Mouse (Mus musculus): ENCODE data around the gene Plscr2.

Plscr2 gene

GRCm38 (mm10) chr9:92275486-92276207, at the start of gene Plscr2:
Plscr2 (plus strand) TSS chr9:92275602.
- no peak for DNase-seq (ENCODE audit: low spot score in 2 of 2)

GRCm38 (mm10) chr9:92226127-92226655, 49.2 kb upstream of the Plscr2 start:
- no peak for DNase-seq (ENCODE audit: low spot score in 2 of 2)

GRCm38 (mm10) chr9:92226795-92227194, 48.6 kb upstream of the Plscr2 start:
- DNase-seq (ENCODE audit: low spot score in 2 of 2) = no peak

GRCm38 (mm10) chr9:92228867-92229832, 46.3 kb upstream of the Plscr2 start:
- no peak for DNase-seq (ENCODE audit: low spot score in 2 of 2)

GRCm38 (mm10) chr9:92229833-92230205, 45.6 kb upstream of the Plscr2 start:
- no peak for DNase-seq (ENCODE audit: low spot score in 2 of 2)

- no peak for DNase-seq (ENCODE audit: low spot score in 2 of 2)
Observed at GRCm38 (mm10) chr9:92234901-92235458, 40.4 kb upstream of the Plscr2 start.

- DNase-seq (ENCODE audit: low spot score in 2 of 2) = no peak
Observed at GRCm38 (mm10) chr9:92248773-92249446, 26.5 kb upstream of the Plscr2 start.

GRCm38 (mm10) chr9:92249447-92249852, 26.0 kb upstream of the Plscr2 start, which contains the start of gene Plscr1:
Plscr1 (plus strand) TSS chr9:92249750.
- DNase-seq (ENCODE audit: low spot score in 2 of 2) = no peak

- DNase-seq (ENCODE audit: low spot score in 2 of 2) = peak; percentile 8 to 14
Observed at GRCm38 (mm10) chr9:92249987-92250772, 25.2 kb upstream of the Plscr2 start.

- DNase-seq (ENCODE audit: low spot score in 2 of 2) = no peak
Observed at GRCm38 (mm10) chr9:92252718-92253117, 22.7 kb upstream of the Plscr2 start.

GRCm38 (mm10) chr9:92253585-92254321, 21.6 kb upstream of the Plscr2 start:
- no peak for DNase-seq (ENCODE audit: low spot score in 2 of 2)

GRCm38 (mm10) chr9:92260481-92261159, 14.8 kb upstream of the Plscr2 start:
- no peak for DNase-seq (ENCODE audit: low spot score in 2 of 2)

GRCm38 (mm10) chr9:92265719-92266118, 9.7 kb upstream of the Plscr2 start:
- no peak for DNase-seq (ENCODE audit: low spot score in 2 of 2)

- no peak for DNase-seq (ENCODE audit: low spot score in 2 of 2)
Observed at GRCm38 (mm10) chr9:92266558-92267171, 8.7 kb upstream of the Plscr2 start.

GRCm38 (mm10) chr9:92267732-92268131, 7.7 kb upstream of the Plscr2 start:
- DNase-seq (ENCODE audit: low spot score in 2 of 2) = no peak

GRCm38 (mm10) chr9:92269829-92270404, 5.5 kb upstream of the Plscr2 start:
- no peak for DNase-seq (ENCODE audit: low spot score in 2 of 2)

- DNase-seq (ENCODE audit: low spot score in 2 of 2) = no peak
Observed at GRCm38 (mm10) chr9:92270927-92271326, 4.5 kb upstream of the Plscr2 start.

GRCm38 (mm10) chr9:92272650-92273049, 2.8 kb upstream of the Plscr2 start:
- no peak for DNase-seq (ENCODE audit: low spot score in 2 of 2)

GRCm38 (mm10) chr9:92273271-92273670, 2.1 kb upstream of the Plscr2 start:
- no peak for DNase-seq (ENCODE audit: low spot score in 2 of 2)
